Mouse (Mus musculus): ENCODE results near the gene Zfp94.

- TF ChIP-seq EP300 (IDR thresholded peaks at IDR 0.05; ENCODE audit: low read depth in 1 of 2, low read length in 2 of 2) (no peak), GATA1 (IDR thresholded peaks at IDR 0.05; ENCODE audit: low read depth, low read length) (no peak), CTCF (IDR thresholded peaks at IDR 0.05 in 2 of 3, conservative IDR thresholded peaks at IDR 0.05 in 1 of 3; ENCODE audit: control insufficient read depth in 1 of 3, insufficient read depth in 1 of 3, low read depth in 2 of 3, low read length in 3 of 3, poor library complexity in 1 of 3, severe bottlenecking in 1 of 3) (no peak), MAFK (IDR thresholded peaks at IDR 0.05; ENCODE audit: borderline replicate concordance, low read depth, low read length) (no peak), POLR2A (IDR thresholded peaks at IDR 0.05; ENCODE audit: control insufficient read depth in 1 of 2, insufficient read depth in 1 of 2, low read depth in 1 of 2, low read length in 2 of 2, poor library complexity in 1 of 2) (no peak), NELFE (IDR thresholded peaks at IDR 0.05; ENCODE audit: low read depth, low read length) (no peak), JUND (IDR thresholded peaks at IDR 0.05; ENCODE audit: low read depth, low read length) (no peak), CHD2 (IDR thresholded peaks at IDR 0.05; ENCODE audit: low read length) (no peak), E2F4 (IDR thresholded peaks at IDR 0.05; ENCODE audit: borderline replicate concordance, low read depth, low read length) (no peak), MAX (IDR thresholded peaks at IDR 0.05; ENCODE audit: low read length) (no peak)
These were observed 42.0 kb downstream of the Zfp94 start for GRCm38 (mm10) chr7:24274456-24274855.

Data from MEL (cell line).